Mouse (Mus musculus) C2C12 (cell line): ENCODE results near the gene Slain2. TPM values are rescaled to one million over a fixed set of nuclear protein-coding genes. Genes with fewer than 3 reads are reported as not detected.
A peak's percentile ranks its signal among the peaks of the same experiment; 100 is the strongest.

Experiments
- H3K27me3 ChIP-seq: one replicate; pipeline ENCODE4 v1.6.1; 2011; ENCODE audit not compliant: control insufficient read depth, insufficient read depth, insufficient read length
- H3K36me3 ChIP-seq: one replicate; pipeline ENCODE4 v1.6.1; 2011; ENCODE audit not compliant: control insufficient read depth, insufficient read depth
- H3K4me3 ChIP-seq: one replicate; pipeline ENCODE4 v1.5.1; 2011; ENCODE audit warnings: mild to moderate bottlenecking, control low read depth; ENCODE audit not compliant: poor library complexity, insufficient read depth, severe bottlenecking
- H3K79me2 ChIP-seq: one replicate; pipeline ENCODE4 v1.6.1; 2011; ENCODE audit not compliant: control insufficient read depth, insufficient read depth
- H3K79me3 ChIP-seq: one replicate; pipeline ENCODE4 v1.6.1; 2011; ENCODE audit warnings: low read depth, control low read depth
- H3ac ChIP-seq: one replicate; pipeline ENCODE3; 2011; ENCODE audit warnings: low read depth; ENCODE audit not compliant: control insufficient read depth, insufficient read length
- CEBPB ChIP-seq: IDR thresholded peaks from one replicate; pipeline ENCODE4 v1.6.1; 2011; ENCODE audit warnings: low read depth, mild to moderate bottlenecking, control low read depth, moderate library complexity
- CTCF ChIP-seq: IDR thresholded peaks from one replicate; pipeline ENCODE4 v1.5.1; 2011; ENCODE audit not compliant: control insufficient read depth, insufficient read depth, insufficient read length
- FOSL1 ChIP-seq: IDR thresholded peaks from one replicate; pipeline ENCODE4 v1.8.0; 2011; ENCODE audit warnings: mild to moderate bottlenecking, low read length; ENCODE audit not compliant: poor library complexity, insufficient read depth, severe bottlenecking
- MAX ChIP-seq: IDR thresholded peaks from one replicate; pipeline ENCODE4 v1.6.1; 2011; ENCODE audit warnings: mild to moderate bottlenecking, control low read depth
- MYOD1 ChIP-seq: IDR thresholded peaks from one replicate; pipeline ENCODE4 v1.6.1; 2011; ENCODE audit warnings: low read depth; ENCODE audit not compliant: control insufficient read depth, insufficient read length
- MYOG ChIP-seq: IDR thresholded peaks from one replicate; pipeline ENCODE4 v1.6.1; 2011; ENCODE audit not compliant: control insufficient read depth, insufficient read length; ENCODE audit errors: extremely low read depth
- USF1 ChIP-seq: IDR thresholded peaks from one replicate; pipeline ENCODE4 v1.6.1; 2011; ENCODE audit warnings: low read depth, mild to moderate bottlenecking, control low read depth, moderate library complexity
- polyA plus RNA-seq: library from polyadenylated mRNA; unstranded; fragments of >200 nt; fragmentation: generic; extraction: Trizol; gene quantifications from one replicate; pipeline ENCODE4 v1.2.1, GENCODE M21; 2012; ENCODE audit warnings: missing spikeins

The Slain2 gene
- polyA plus RNA-seq, 1 experiment: 20.3 TPM

DNA sequence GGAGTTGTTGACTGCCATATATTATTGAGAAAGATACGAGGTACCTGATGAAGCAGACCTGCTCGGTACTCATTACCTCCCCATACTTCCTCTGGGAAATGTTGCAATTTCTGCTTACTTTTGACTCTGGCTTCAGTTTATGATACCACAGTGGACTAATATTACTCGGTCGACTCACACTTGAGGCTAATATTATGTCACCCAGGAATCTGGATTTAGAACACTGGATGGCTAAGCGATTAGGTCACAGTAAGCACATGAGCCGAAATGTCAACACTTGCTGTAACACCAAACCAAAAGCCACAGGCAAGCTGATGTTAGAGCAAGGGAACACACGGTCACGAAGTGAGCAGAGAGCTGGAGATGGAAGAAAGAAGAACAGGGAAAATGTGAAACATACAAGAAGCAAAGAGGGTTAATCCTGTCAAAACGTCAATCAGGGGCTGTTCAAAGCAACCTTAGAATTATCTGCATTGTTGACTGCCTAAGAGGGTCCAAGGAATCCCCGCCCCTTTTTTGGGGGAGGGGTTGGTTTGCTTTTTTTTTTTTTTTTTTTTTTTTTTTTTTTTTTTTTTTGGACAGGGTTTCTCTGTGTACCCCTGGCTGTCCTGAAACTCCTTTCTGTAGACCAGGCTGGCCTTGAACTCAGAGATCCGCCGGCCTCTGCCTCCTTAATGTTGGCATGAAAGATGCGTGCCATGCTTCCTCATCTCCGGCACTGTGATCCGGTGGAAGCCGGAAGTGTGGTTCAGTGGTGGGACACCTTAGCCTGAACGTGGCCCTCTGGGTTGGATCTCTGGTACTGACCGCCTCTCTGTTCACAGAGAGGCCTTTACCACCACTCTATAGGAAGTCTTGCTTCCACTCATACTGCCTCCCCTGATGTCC is 9.0 kb upstream of the Slain2 start:
- Histone ChIP-seq H3K79me2 (no peaks in the 10 kb centered on the region), H3K4me3 (no peak overlapping the region), H3K27me3 (no peaks in the 10 kb centered on the region), H3ac (no peak overlapping the region), H3K36me3 (no peaks in the 10 kb centered on the region), H3K79me3 (no peaks in the 10 kb centered on the region)
- TF ChIP-seq CTCF (no peak), FOSL1 (no peak), CEBPB (peak; percentile 65), MAX (no peak), MYOG (no peak), MYOD1 (peak; percentile 52), USF1 (no peak)

- no peaks in the 10 kb centered on the region for H3K79me2 ChIP-seq
- H3K27me3 ChIP-seq: no peaks in the 10 kb centered on the region
Measured at GRCm38 (mm10) chr5:72907402-72907801, 6.7 kb upstream of the Slain2 start.

DNA sequence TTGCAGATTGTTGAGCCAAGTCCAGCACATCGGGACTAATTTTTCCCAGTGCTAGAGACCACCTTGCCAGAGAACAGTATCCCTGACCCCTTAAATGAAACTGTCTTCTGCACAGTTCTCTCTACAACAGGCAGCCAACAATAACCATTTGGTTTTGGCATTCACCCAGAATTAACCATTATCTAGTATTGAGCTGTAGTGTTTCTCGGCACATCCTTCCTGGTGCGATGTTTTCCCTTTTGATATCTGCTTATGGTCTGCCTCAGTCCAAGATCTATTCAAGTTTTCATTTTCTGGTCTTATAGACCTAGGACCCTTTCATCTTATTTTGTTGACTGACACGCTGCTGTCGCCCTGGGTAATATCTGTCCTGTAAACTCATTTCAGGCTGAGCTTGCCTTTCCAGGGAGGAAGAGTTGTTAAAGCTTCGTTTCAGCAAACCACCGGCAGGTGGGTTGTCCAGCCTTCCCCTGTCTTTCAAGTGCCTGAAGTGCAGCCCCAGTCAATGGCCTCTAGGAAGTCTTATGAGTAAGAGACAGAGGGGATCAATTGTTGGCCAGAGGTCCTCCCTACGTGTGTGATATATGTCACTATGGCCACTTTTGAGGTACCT is 5.7 kb upstream of the Slain2 start:
- Histone ChIP-seq H3K4me3 (no peak overlapping the region), H3K79me3 (no peaks in the 10 kb centered on the region), H3K36me3 (no peaks in the 10 kb centered on the region), H3K27me3 (no peaks in the 10 kb centered on the region), H3ac (no peak overlapping the region), H3K79me2 (no peaks in the 10 kb centered on the region)
- TF ChIP-seq CEBPB (no peak), CTCF (no peak), MYOD1 (no peak), MYOG (no peak), FOSL1 (no peak), USF1 (no peak), MAX (no peak)

More at GRCm38 (mm10) chr5:72907402-72907801, 6.7 kb upstream of the Slain2 start:
- no peaks in the 10 kb centered on the region for H3K79me3 ChIP-seq
- no peak overlapping the region for H3K4me3 ChIP-seq
- H3K36me3 ChIP-seq: no peaks in the 10 kb centered on the region
- TF ChIP-seq MYOG: no peak
- TF ChIP-seq CEBPB: no peak
- TF ChIP-seq MYOD1: no peak
- TF ChIP-seq CTCF: no peak
- TF ChIP-seq FOSL1: no peak
- TF ChIP-seq MAX: no peak
- TF ChIP-seq USF1: no peak
- no peak overlapping the region for H3ac ChIP-seq

DNA sequence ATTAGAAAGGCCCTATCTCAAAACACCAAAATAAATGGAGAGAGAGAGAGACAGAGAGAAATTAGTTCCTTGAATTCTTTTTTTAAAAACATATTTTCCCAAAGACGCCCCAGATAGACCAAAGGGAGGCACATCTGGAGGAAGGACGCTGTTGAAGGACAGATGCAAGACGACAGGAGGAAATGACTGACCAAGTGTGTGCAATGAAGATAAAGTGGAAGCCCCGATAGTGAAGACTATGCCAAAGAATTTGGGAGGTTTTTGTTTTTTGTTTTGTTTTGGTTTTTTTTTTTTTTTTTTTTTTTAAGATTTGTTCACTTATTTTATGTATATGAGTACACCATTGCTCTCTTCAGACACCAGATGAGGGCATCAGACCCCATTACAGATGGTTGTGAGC is 4.7 kb upstream of the Slain2 start:
- Histone ChIP-seq H3K79me2 (peaks cover under 1% of the 10 kb centered on the region), H3K27me3 (no peaks in the 10 kb centered on the region), H3K79me3 (no peaks in the 10 kb centered on the region), H3K36me3 (no peaks in the 10 kb centered on the region), H3ac (no peak overlapping the region), H3K4me3 (no peak overlapping the region)
- TF ChIP-seq MYOG (no peak), CTCF (no peak), USF1 (no peak), MAX (no peak), CEBPB (no peak), MYOD1 (no peak), FOSL1 (no peak)

DNA sequence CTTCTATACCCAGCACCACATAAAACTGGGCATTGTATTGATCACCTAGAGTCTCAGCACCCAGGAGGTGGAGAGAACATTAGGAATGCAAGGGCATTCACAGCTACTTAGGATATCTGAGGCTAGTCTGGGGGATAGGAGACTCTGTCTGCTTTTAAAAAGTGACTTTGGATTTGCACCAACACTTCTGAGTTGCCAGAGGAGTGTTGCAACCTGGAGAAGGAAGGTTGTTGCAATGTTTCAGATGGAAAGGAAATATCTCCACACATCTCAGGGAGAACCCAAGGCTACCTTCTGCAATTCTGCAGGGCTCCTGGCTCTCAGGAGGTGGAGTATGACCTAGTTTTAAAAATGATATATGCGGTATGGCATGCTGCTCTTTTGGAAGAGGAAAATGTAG is 3.7 kb upstream of the Slain2 start:
- H3K36me3 ChIP-seq: no peaks in the 10 kb centered on the region
- no peaks in the 10 kb centered on the region for H3K27me3 ChIP-seq
- no peak overlapping the region for H3ac ChIP-seq
- peaks cover 11% of the 10 kb centered on the region for H3K79me2 ChIP-seq
- TF ChIP-seq CEBPB (no peak), USF1 (no peak), FOSL1 (no peak), CTCF (no peak), MYOD1 (no peak), MAX (no peak), MYOG (no peak)
- no peak overlapping the region for H3K4me3 ChIP-seq
- peaks cover 6% of the 10 kb centered on the region for H3K79me3 ChIP-seq
